Mouse (Mus musculus): Measurements from ENCODE around the gene Zfp710. TPM values are rescaled to one million over a fixed set of nuclear protein-coding genes. Genes with fewer than 3 reads are reported as not detected.
"Not testable (repeated sequence)": the region's sequence is repeated elsewhere in the genome, so short reads cannot be mapped to it uniquely, and the experiment has no call there.

Zfp710 gene
- total and polyA plus RNA-seq, 2 experiments from 2014 or later, result 10.7 to 33.6 TPM

DNA sequence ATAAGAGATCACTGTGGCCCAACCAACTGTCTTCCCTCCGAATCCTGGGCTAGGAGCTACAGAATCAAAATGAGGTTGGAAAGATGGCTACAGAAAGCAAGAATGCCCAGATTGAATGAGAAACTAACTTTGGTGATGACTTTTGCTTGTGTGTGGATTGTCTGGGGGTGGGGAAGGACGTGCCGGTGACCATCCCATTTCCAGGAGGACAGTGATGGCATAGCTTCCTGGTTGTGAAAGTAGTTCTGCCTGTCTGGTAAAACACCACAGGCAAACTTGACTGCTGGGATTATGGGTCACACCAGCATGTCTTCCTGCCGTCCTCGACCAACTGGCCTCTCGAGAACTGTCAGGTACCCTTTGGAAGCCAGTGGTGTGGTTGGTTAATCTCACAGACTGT, 10.5 kb downstream of the Zfp710 start:
- H3K9me3 ChIP-seq (ENCODE audit: low read length), result no peaks in the 10 kb centered on the region
- H3K27ac ChIP-seq (ENCODE audit: low read depth, low read length), result no peak overlapping the region
- H3K27me3 ChIP-seq (ENCODE audit: insufficient read depth, low read length), result no peaks in the 10 kb centered on the region
- DNase-seq (ENCODE audit: low spot score), result no peak
- ATAC-seq (ENCODE audit: low FRiP score), result no peak
- H3K9ac ChIP-seq (replicated peaks; ENCODE audit: low read length, poor library complexity, severe bottlenecking), result no peak overlapping the region
- H3K4me2 ChIP-seq (ENCODE audit: low read depth, low read length, poor library complexity, severe bottlenecking), result no peak overlapping the region
- H3K4me3 ChIP-seq (ENCODE audit: low read depth, low read length), result no peak overlapping the region
- no peaks in the 10 kb centered on the region for H3K36me3 ChIP-seq (ENCODE audit: insufficient read depth, low read length)
- WGBS, result 63% methylated on average over 6 of the region's 6 CpGs
- H3K4me1 ChIP-seq (ENCODE audit: insufficient read depth, low read length), result no peaks in the 10 kb centered on the region
- no peak for TF ChIP-seq CTCF (IDR thresholded peaks at IDR 0.05)

DNA sequence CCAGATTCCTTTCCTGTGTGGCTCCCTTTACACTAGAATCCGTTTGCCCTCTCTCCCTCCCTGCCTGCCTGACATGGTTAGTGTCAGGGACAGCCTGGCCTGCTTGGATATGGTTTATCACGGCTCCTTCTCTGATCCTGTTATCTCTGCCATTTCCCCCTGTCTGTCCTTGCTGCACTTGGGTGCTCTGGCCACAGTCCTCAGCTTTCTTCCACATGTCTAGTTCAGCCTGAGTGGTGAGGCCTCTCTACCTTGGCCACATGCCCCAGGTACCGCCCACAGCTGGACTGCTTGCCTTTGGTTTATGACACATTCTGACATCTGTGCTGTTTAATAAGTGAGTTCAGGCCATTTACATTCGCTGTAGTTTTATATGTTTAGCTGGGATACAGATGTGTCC, 11.1 kb downstream of the Zfp710 start:
- WGBS, result 58% methylated on average over 4 of the region's 4 CpGs
- no peak for TF ChIP-seq CTCF (IDR thresholded peaks at IDR 0.05)
- Histone ChIP-seq H3K27ac (ENCODE audit: low read depth, low read length) (no peak overlapping the region), H3K9ac (replicated peaks; ENCODE audit: low read length, poor library complexity, severe bottlenecking) (0 out of 2 replicates have a peak overlapping the region, but pooled peaks have one; percentile 39), H3K36me3 (ENCODE audit: insufficient read depth, low read length) (no peaks in the 10 kb centered on the region), H3K4me1 (ENCODE audit: insufficient read depth, low read length) (no peaks in the 10 kb centered on the region), H3K27me3 (ENCODE audit: insufficient read depth, low read length) (no peaks in the 10 kb centered on the region), H3K4me3 (ENCODE audit: low read depth, low read length) (no peak overlapping the region), H3K4me2 (ENCODE audit: low read depth, low read length, poor library complexity, severe bottlenecking) (no peak overlapping the region), H3K9me3 (ENCODE audit: low read length) (no peaks in the 10 kb centered on the region)
- ATAC-seq (ENCODE audit: low FRiP score) (no peak), DNase-seq (ENCODE audit: low spot score) (no peak)

DNA sequence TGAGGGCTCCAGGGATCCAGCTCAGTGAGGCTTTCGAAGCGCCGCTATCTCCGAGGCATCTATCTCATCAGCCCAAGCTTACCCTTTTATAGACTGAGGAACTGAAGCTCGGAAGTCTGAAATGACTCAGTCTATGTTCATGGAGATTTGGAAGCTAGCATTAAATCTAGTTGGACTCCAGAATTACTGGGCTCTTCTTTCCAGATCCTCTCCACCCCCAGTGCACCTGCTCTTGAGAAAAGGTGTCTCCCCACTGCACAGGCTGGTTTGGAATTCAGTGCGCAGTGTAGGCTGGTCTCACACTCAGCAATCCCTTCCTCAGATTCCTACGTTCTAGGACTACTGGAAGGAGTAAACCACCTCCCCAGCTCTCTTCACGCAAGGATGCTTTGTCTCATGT, 15.1 kb downstream of the Zfp710 start:
- Histone ChIP-seq H3K9me3 (ENCODE audit: low read length) (no peaks in the 10 kb centered on the region), H3K27ac (ENCODE audit: low read depth, low read length) (no peak overlapping the region), H3K27me3 (ENCODE audit: insufficient read depth, low read length) (no peaks in the 10 kb centered on the region), H3K4me2 (ENCODE audit: low read depth, low read length, poor library complexity, severe bottlenecking) (no peak overlapping the region), H3K36me3 (ENCODE audit: insufficient read depth, low read length) (no peaks in the 10 kb centered on the region), H3K4me3 (ENCODE audit: low read depth, low read length) (no peak overlapping the region), H3K4me1 (ENCODE audit: insufficient read depth, low read length) (no peaks in the 10 kb centered on the region), H3K9ac (replicated peaks; ENCODE audit: low read length, poor library complexity, severe bottlenecking) (no peak overlapping the region)
- 88% methylated on average over 8 of the region's 8 CpGs for WGBS
- DNase-seq (ENCODE audit: low spot score) (no peak), ATAC-seq (ENCODE audit: low FRiP score) (no peak)
- no peak for TF ChIP-seq CTCF (IDR thresholded peaks at IDR 0.05)

DNA sequence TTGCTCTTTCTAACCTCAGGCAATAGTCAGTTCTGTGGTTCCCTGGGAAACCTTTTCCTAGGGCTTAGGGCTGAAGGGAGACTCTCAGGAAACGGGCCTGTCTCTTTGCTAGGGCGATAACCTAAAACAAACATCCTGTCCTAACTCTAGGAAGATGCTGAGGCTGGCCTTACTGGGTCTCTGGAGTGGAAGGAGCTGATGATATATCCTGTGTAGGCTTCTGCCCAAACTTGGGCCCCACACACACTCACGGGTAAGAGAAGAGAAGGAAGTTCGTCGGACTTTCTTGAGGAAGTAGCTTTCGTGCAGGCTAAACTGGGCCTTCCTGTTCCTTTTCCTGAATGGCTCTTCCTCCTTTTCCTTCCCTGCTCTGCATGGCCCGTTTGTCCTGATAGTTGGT, 19.6 kb downstream of the Zfp710 start:
- no peak overlapping the region for H3K4me3 ChIP-seq (ENCODE audit: low read depth, low read length)
- no peak overlapping the region for H3K9ac ChIP-seq (replicated peaks; ENCODE audit: low read length, poor library complexity, severe bottlenecking)
- DNase-seq (ENCODE audit: low spot score) (no peak), ATAC-seq (ENCODE audit: low FRiP score) (no peak)
- H3K4me2 ChIP-seq (ENCODE audit: low read depth, low read length, poor library complexity, severe bottlenecking), result no peak overlapping the region
- no peaks in the 10 kb centered on the region for H3K36me3 ChIP-seq (ENCODE audit: insufficient read depth, low read length)
- TF ChIP-seq CTCF (IDR thresholded peaks at IDR 0.05), result no peak
- WGBS, result 69% methylated on average over 7 of the region's 7 CpGs
- no peaks in the 10 kb centered on the region for H3K4me1 ChIP-seq (ENCODE audit: insufficient read depth, low read length)
- H3K27ac ChIP-seq (ENCODE audit: low read depth, low read length), result no peak overlapping the region
- no peaks in the 10 kb centered on the region for H3K9me3 ChIP-seq (ENCODE audit: low read length)
- no peaks in the 10 kb centered on the region for H3K27me3 ChIP-seq (ENCODE audit: insufficient read depth, low read length)

DNA sequence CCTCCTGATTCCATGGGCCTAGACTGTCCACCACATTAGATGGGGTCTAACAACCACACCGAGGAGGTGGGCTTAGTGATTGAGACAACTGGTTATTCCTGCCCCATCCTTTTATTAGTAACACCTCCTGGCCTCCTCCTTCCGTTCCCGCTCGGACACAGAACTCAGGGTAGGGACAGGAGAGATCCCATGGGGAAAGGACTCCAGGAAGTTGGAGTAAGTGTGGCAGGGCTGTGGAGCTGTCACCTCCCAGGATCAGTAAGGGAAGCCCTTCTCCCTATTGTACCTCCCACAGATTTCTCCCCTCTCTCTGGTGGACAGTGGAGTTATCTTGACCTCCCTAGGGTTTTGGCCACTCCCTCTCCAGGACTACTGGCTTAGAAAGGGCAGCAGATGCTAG, 22.4 kb downstream of the Zfp710 start:
- DNase-seq (ENCODE audit: low spot score) (no peak), ATAC-seq (ENCODE audit: low FRiP score) (no peak)
- H3K9ac ChIP-seq (replicated peaks; ENCODE audit: low read length, poor library complexity, severe bottlenecking), result no peak overlapping the region
- no peak overlapping the region for H3K4me3 ChIP-seq (ENCODE audit: low read depth, low read length)
- no peak overlapping the region for H3K27ac ChIP-seq (ENCODE audit: low read depth, low read length)
- no peaks in the 10 kb centered on the region for H3K9me3 ChIP-seq (ENCODE audit: low read length)
- H3K4me2 ChIP-seq (ENCODE audit: low read depth, low read length, poor library complexity, severe bottlenecking), result no peak overlapping the region
- no peaks in the 10 kb centered on the region for H3K27me3 ChIP-seq (ENCODE audit: insufficient read depth, low read length)
- TF ChIP-seq CTCF (IDR thresholded peaks at IDR 0.05), result no peak
- 74% methylated on average over 4 of the region's 4 CpGs for WGBS
- H3K4me1 ChIP-seq (ENCODE audit: insufficient read depth, low read length), result no peaks in the 10 kb centered on the region
- H3K36me3 ChIP-seq (ENCODE audit: insufficient read depth, low read length), result no peaks in the 10 kb centered on the region

DNA sequence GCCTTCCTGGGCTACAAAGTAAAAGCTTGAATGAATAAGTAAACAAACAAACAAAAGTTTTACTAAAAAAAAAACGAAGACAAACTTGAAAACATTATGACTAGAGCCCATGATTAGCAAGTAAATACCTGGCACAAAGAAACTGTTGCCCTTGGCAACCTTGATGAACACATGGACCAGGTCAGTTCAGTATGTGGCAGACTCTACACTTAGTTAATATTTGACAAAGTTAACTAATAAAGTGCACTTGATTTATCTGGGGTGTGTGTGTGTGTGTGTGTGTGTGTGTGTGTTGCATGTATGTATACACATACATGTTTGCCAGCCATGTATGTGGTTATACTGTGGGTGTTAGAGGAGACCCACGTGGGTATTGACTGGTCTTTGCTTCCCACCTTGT, 25.1 kb downstream of the Zfp710 start:
- Histone ChIP-seq H3K27me3 (ENCODE audit: insufficient read depth, low read length) (no peaks in the 10 kb centered on the region), H3K4me1 (ENCODE audit: insufficient read depth, low read length) (no peaks in the 10 kb centered on the region), H3K27ac (ENCODE audit: low read depth, low read length) (no peak overlapping the region), H3K36me3 (ENCODE audit: insufficient read depth, low read length) (no peaks in the 10 kb centered on the region), H3K4me3 (ENCODE audit: low read depth, low read length) (no peak overlapping the region), H3K9ac (replicated peaks; ENCODE audit: low read length, poor library complexity, severe bottlenecking) (no peak overlapping the region), H3K9me3 (ENCODE audit: low read length) (no peaks in the 10 kb centered on the region), H3K4me2 (ENCODE audit: low read depth, low read length, poor library complexity, severe bottlenecking) (no peak overlapping the region)
- TF ChIP-seq CTCF (IDR thresholded peaks at IDR 0.05), result no peak
- no peak for ATAC-seq (ENCODE audit: low FRiP score)
- no peak for DNase-seq (ENCODE audit: low spot score)
- WGBS, result 62% methylated on average over 2 of the region's 2 CpGs

DNA sequence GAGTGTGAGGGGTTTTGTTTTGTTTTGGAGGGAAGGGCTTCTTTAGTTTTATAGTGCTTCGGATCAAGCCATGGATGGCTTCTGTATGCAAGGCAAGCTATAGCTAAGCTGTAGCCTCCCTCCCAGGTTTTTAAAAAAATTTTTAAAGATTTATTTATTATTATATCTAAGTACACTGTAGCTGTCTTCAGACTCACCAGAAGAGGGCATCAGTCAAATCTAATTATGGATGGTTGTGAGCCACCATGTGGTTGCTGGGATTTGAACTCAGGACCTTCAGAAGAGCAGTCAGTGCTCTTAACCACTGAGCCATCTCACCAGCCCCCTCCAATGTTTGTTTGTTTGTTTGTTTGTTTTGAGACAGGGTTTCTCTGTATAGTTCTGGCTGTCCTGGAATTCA, 25.8 kb downstream of the Zfp710 start:
- WGBS, result 90% methylated on average over 1 of the region's 1 CpGs

More for the DNA sequence above, 25.8 kb downstream of the Zfp710 start:
- ATAC-seq (ENCODE audit: low FRiP score); H3K4me1 ChIP-seq (ENCODE audit: insufficient read depth, low read length); H3K27ac ChIP-seq (ENCODE audit: low read depth, low read length); H3K27me3 ChIP-seq (ENCODE audit: insufficient read depth, low read length); H3K9me3 ChIP-seq (ENCODE audit: low read length); DNase-seq (ENCODE audit: low spot score); H3K4me2 ChIP-seq (ENCODE audit: low read depth, low read length, poor library complexity, severe bottlenecking); H3K36me3 ChIP-seq (ENCODE audit: insufficient read depth, low read length); H3K4me3 ChIP-seq (ENCODE audit: low read depth, low read length); H3K9ac ChIP-seq (replicated peaks; ENCODE audit: low read length, poor library complexity, severe bottlenecking): not testable (repeated sequence)
